Mouse (Mus musculus) gastrocnemius, postnatal 4 days (tissue): ENCODE results near the gene Pdpr. TPM values are rescaled to one million over a fixed set of nuclear protein-coding genes. Genes with fewer than 3 reads are reported as not detected.
"Not testable (repeated sequence)": the region's sequence is repeated elsewhere in the genome, so short reads cannot be mapped to it uniquely, and the experiment has no call there.

Source experiments
- DNase-seq, 2 experiments: peaks; one replicate each; pipeline ENCODE4 v3.0.0; 2021 to 2022; ENCODE audit warnings: low spot score in 2 of 2, mixed read lengths in 2 of 2
- total RNA-seq, 2 experiments: library from RNA; stranded (reverse); gene quantifications; 2 replicates each; pipeline ENCODE4 v1.2.3; 2021

The Pdpr gene
- total RNA-seq, 2 experiments from 2014 or later, result 43.0 to 49.6 TPM

DNA sequence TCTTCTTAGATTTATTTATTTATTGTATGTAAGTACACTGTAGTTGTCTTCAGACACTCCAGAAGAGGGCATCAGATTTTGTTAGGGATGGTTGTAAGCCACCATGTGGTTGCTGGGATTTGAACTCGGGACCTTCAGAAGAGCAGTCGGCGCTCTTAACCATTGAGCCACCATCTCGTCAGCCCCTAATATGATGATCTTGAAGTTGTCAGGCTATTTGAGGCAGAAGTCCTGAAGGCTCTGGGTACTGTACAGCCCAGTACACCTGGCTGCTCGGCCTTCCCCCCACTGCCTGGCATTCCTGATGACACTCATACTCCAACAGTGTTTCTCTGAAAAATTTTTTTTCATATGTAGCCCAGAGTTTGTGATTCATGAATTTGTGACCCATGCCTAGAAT, 10.5 kb upstream of the Pdpr start:
- DNase-seq, result not testable (repeated sequence)

DNA sequence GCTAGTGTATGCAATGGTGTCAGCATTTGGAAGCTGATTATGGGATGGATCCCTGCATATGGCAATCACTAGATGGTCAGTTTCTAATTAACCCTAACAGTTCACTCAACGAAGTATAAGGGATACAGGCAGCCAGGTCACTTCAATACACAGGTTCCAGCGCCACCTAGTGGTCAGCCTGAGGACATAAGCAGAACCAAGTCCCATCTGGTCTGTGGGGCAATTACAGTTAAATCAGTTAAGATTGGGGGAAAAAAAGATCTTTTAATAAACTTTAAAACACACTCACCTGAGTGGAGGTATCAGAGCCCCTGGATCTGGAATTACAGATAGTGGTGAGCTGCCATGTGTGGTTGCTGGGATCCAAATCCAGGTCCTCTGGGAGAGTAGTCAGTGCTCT, 4.3 kb upstream of the Pdpr start:
- DNase-seq, result peak in 1 of 2 experiments; percentile 79

DNA sequence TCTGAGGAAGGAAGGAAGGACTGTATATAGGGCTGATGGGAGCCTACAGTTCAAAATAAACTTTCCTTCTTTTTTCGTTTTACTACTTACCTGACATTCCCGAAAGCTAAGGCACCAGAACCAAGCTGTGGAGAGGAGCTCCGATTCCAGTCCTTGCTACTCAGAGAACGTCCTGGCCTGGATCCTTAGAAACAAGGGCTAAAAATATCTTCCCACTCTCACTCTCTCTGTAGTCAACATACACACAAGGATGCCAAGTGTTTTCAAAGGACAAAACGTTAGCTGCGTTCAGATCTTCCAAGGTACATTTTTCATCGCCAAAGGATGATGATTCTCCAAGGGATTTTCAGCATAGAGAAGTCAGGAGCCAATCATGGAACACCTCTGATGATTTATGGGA, 2.7 kb upstream of the Pdpr start:
- no peak for DNase-seq

- DNase-seq, result not testable (repeated sequence)
Measured at GRCm38 (mm10) chr8:111092326-111092725, 2.1 kb upstream of the Pdpr start, which contains the start of gene Clec18a. Gene Clec18a, minus strand, starts transcription at chr8:111092426.

- DNase-seq, result peak in 1 of 2 experiments; percentile 16
Measured at GRCm38 (mm10) chr8:111094719-111095302, 381 bp downstream of the Pdpr start.

- DNase-seq, result no peak
Measured at GRCm38 (mm10) chr8:111114891-111115290, 20.5 kb downstream of the Pdpr start.

DNA sequence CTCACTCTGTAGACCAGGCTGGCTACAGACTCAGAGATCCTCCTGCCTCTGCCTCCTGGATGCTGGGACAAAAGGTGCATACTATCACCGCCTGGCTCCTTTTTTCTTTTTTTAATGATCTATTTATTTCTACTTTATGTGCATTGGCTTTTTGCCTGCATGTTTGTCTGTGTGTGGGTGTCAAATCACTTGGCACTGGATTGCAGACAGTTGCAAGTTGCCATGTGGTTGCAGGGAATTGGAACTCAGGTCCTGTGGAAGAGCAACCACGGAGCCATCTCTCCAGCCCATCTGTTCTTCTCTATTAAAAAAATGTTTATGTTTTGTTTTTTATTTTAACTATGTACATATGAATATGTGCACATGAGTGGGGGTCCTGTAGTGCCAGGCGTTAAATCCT, 25.1 kb downstream of the Pdpr start:
- no peak for DNase-seq

DNA sequence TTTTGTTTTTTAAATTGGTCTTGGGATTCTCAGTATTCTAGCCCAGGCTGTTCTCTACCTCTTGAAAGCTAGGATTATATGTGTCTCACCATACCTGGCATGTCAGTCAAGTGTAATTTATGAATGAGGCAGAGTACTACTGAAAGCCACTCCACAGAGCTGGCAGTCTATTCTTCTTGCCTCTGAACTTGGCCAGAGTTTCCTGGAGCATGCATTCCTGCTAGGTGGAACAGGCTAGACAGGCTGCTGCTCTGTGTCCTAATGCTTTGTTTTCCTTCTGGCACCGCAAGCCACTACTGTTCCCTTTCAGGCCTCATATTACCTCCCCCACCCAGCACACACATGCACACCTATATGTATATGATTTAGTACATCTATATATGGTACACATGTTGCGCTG, 36.3 kb downstream of the Pdpr start:
- no peak for DNase-seq

DNA sequence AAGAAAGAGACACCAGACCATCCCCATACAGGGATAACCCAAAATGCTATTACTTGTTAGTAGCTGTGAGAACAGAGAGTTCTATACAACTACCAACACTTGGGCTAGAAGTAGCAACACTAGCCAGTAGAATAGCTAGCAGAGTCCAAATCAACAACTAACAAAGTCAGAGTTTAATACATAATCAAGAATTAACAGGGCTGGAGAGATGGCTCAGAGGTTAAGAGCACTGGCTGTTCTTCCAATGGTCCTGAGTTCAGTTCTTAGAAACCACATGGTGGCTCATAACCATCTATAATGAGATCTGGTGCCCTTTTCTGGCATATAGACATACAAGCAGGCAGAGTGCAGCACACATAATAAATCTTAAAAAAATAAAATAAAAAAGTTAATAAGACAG, 48.1 kb downstream of the Pdpr start:
- no peak for DNase-seq

DNA sequence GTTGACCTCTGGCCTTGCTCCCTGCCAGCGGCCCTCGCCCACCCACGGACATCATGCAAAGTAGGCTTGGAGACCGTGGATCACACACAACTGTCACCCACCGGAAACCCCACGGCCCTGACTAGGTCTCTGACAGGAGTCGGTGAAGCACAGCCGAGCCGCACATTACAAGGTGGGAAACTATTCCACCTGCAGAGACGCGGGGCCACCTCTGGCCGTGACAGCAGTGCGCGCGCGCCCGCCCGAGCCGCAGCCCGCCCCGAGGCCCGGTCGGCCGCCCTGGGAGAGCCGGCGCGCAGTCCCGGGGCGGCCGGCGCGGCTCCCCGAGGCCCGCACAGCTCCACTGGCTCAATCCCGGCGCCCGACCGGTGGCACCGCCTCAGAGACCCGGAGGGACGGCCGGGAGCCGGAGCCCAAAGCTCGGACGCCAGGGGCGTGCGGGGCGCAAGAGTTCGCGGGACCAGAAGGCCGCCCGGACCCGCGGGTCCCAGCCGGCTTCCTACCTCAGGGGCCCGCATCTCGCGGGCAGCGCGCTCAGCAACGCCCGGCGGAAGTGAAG, 50.5 kb downstream of the Pdpr start:
- DNase-seq, result peak in 1 of 2 experiments; percentile 12

DNA sequence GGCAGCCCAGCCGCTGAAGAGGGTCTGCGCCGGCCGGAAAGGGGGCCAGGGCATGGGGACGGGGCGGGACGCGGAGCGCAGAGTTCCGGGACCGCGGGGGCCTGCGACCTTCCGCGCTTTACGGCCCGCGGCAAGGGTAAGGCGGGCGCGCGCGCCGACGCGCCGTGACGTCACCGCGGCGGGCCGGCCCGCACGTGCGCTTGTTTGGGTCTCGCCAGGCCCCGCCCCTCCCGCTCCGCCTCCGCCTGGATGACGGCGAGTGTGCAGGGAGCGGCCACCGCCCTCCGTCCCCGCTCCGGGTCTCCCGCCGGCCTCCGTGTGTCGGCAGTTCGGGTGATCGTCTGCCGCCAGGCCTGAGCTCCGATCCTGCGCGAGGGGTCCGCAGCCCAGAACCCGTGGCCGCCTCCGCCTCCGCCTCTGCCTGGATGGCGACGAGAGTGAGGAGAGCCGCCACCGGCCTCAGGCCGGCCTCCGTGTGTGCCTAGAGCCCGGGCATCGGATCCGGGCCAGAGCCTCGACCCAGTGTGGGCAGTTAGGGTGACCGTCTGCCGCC, 51.1 kb downstream of the Pdpr start:
- peak; percentile 92 to 96 for DNase-seq

- no peak for DNase-seq
Measured at GRCm38 (mm10) chr8:111155721-111156436, 61.4 kb downstream of the Pdpr start.

DNA sequence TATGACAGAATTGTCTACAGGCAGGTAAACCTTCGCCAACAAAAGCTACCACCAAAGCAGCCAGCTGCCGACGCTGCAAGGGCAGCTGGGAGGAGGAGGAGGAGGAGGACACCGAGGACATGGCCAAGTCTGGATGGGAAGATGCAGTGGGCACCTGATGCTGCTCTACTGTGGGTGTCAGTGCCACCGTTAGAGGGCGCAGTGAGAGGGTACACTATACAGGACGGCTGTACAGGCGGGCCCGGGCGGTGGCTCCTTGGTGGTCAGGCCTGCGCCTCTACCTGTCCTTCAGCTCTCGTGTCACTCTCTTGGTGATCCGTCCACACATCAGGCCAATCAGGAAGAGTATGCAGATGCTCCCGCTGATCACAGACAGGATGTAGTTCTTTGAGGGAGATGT, 63.2 kb downstream of the Pdpr start:
- peak in 1 of 2 experiments; percentile 59 for DNase-seq

GRCm38 (mm10) chr8:111171661-111172060, 77.2 kb downstream of the Pdpr start:
- no peak for DNase-seq

DNA sequence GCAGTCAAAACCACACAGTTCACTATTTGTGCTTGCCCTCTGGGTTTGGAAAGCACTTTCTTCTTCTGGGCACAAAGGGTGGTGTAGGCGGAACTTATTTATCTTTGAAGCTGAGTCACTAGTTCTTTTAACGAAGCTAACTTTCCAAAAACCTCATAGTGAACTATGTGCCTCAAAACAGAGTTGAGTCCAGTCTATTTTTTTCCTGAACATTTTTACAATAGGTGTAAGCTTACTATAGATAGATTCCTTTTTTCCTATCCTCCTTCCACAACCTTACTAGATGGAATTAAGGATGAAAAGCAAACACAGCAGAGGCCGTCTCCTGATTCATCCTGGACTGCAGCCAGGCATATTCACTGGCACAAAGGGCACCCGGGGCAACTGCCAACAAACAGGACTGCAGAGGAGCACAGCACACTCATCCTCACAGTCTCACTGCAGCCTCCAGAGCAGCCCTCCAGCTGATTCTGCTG, 91.1 kb downstream of the Pdpr start:
- DNase-seq, result peak in 1 of 2 experiments; percentile 10

Other genes starting within 250 kb of the Pdpr start
- 10 to 100 TPM; 59.5 to 66.6 TPM for gene Cog4, start 248.0 kb upstream of the Pdpr start, total RNA-seq
- gene Sf3b3, start 247.8 kb upstream of the Pdpr start, total RNA-seq, result 10 to 100 TPM; 56.3 to 63.0 TPM
- gene Fuk, start 192.1 kb upstream of the Pdpr start, total RNA-seq, result 1 to 10 TPM; 5.9 to 6.5 TPM
- 10 to 100 TPM; 44.0 to 44.9 TPM for gene St3gal2, start 174.7 kb upstream of the Pdpr start, total RNA-seq
- gene Ddx19a, start 96.8 kb upstream of the Pdpr start, total RNA-seq, result 10 to 100 TPM; 50.6 to 56.3 TPM
- gene Ddx19b, start 62.9 kb upstream of the Pdpr start, total RNA-seq, result 10 to 100 TPM; 10.2 to 10.7 TPM
- 10 to 100 TPM; 47.1 to 52.3 TPM for gene Aars, start 61.5 kb upstream of the Pdpr start, total RNA-seq
- not detected for gene Exosc6, start 38.3 kb upstream of the Pdpr start, total RNA-seq
- 1 to 10 TPM; 1.4 to 2.4 TPM for gene Clec18a, start 2.2 kb upstream of the Pdpr start, total RNA-seq
- gene Glg1, start 164.6 kb downstream of the Pdpr start, total RNA-seq, result 10 to 100 TPM; 90.1 to 92.8 TPM
- 10 to 100 TPM; 18.6 to 18.7 TPM for gene Rfwd3, start 205.6 kb downstream of the Pdpr start, total RNA-seq
- 1 to 10 TPM; 2.9 to 3.1 TPM for gene Mlkl, start 243.5 kb downstream of the Pdpr start, total RNA-seq